Mouse (Mus musculus) forebrain, embryonic 15.5 days (tissue): ENCODE results near the gene Agmat. TPM values are rescaled to one million over a fixed set of nuclear protein-coding genes. Genes with fewer than 3 reads are reported as not detected.
A peak's percentile ranks its signal among the peaks of the same experiment; 100 is the strongest.

Source experiments
- ATAC-seq: fragments of 200-750 bp; cut with Nextera tagmentation; replicated peaks from 2 replicates; pipeline ENCODE4 v1.8.0; 2017; ENCODE audit warnings: mild to moderate bottlenecking, moderate TSS enrichment, moderate library complexity
- H3K27ac ChIP-seq: fragments of 300-500 bp; sonication (generic); replicated peaks from 2 replicates; pipeline ENCODE4 v1.5.1; 2015; ENCODE audit warnings: mild to moderate bottlenecking, inconsistent platforms
- H3K27me3 ChIP-seq: fragments of 300-500 bp; sonication (generic); 2 replicates; pipeline ENCODE4 v1.6.1; 2015; ENCODE audit warnings: inconsistent platforms
- H3K36me3 ChIP-seq: fragments of 300-500 bp; sonication (generic); 2 replicates; pipeline ENCODE4 v1.6.1; 2015; ENCODE audit warnings: mild to moderate bottlenecking, inconsistent platforms
- H3K4me1 ChIP-seq: fragments of 300-500 bp; sonication (generic); 2 replicates; pipeline ENCODE4 v1.6.1; 2015; ENCODE audit warnings: inconsistent platforms
- H3K4me2 ChIP-seq: fragments of 300-500 bp; sonication (generic); replicated peaks from 2 replicates; pipeline ENCODE4 v1.6.1; 2015; ENCODE audit warnings: mild to moderate bottlenecking, inconsistent platforms
- H3K4me3 ChIP-seq: fragments of 300-500 bp; sonication (generic); 2 replicates; pipeline ENCODE4 v1.5.1; 2015; ENCODE audit warnings: mild to moderate bottlenecking, inconsistent platforms
- H3K9ac ChIP-seq: fragments of 300-500 bp; sonication (generic); replicated peaks from 2 replicates; pipeline ENCODE4 v1.6.1; 2015; ENCODE audit warnings: mild to moderate bottlenecking, inconsistent platforms
- H3K9me3 ChIP-seq: fragments of 300-500 bp; sonication (generic); 2 replicates; pipeline ENCODE4 v1.6.1; 2016; ENCODE audit warnings: inconsistent platforms
- WGBS: fragments of 180-500 bp; shearing (Covaris S2); methylation state at CpG from one replicate; pipeline ENCODE4 v1.1.7; 2015; ENCODE audit warnings: mixed read lengths; 5-methylcytosine and 5-hydroxymethylcytosine counted together
- polyA plus RNA-seq: library from polyadenylated mRNA; unstranded; fragments of >200 nt; fragmentation: Nextera tagmentation; extraction: Ambion mirVana; gene quantifications from 2 replicates; pipeline ENCODE4 v1.2.1, GENCODE M21; 2015

The Agmat gene
- polyA plus RNA-seq, 1 experiment from 2014 or later = not detected

DNA sequence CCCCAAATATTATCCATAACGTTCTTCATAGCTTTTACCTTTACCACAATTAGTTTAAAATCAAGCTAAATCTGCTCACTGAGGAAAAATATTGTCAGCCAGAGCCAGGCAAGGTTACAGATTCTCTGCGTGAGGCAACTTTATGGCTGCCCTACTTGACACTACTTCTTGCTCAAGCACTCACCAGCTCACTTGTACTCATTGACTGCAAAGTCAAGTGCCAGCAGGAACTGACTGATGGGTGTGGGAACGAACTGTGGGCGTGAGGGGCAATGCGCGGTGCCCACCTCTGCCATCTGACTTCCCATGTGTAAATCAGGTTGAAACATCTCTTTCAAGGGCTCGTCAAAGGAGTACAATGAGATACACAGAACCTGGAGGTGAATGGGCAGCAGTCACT lies 41.0 kb downstream of the Agmat start:
- no peak overlapping the region for H3K4me2 ChIP-seq
- no peak overlapping the region for H3K4me3 ChIP-seq
- H3K9me3 ChIP-seq = no peaks in the 10 kb centered on the region
- no peaks in the 10 kb centered on the region for H3K27me3 ChIP-seq
- ATAC-seq = no peak
- H3K9ac ChIP-seq = no peak overlapping the region
- 95% methylated on average over 7 of the region's 7 CpGs for WGBS
- peaks cover 13% of the 10 kb centered on the region for H3K4me1 ChIP-seq
- no peak overlapping the region for H3K27ac ChIP-seq
- H3K36me3 ChIP-seq = peaks cover 29% of the 10 kb centered on the region

DNA sequence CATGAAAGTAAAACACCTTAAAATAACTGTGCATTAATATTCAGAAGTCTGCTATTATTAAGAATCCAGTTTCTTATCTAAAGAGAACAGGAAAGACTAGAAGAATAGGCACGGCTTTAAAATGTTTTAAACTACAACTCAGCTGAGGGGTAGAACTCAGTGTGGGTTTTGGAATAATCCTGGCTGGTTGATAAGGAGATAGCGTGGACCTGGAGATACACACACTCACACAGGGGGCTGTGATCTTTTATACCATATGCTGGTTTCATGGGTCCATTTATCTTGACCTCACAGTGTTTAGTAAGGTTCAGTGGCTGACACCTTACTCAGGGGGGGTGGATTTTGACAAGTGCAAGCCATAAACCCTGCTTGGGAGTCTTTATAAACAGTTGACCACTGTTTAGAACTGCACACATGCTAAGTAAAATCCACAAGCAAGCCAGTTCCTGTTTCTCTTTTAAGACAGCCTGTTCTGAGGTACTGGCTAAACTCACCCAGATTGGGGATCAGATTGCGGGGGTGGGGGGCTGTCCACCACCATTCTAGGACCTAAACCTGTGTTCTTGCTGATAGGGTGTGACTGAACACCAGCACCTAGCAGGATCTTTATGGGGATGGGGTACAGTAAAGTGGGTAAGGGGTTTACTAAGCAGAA lies 43.2 kb downstream of the Agmat start:
- Histone ChIP-seq H3K27me3 (no peaks in the 10 kb centered on the region), H3K4me3 (peak overlapping the region; percentile 91), H3K4me1 (peaks cover 23% of the 10 kb centered on the region), H3K36me3 (peaks cover 9% of the 10 kb centered on the region; the same call in 1 of the 2 replicates), H3K27ac (peak overlapping the region; percentile 75), H3K4me2 (peak overlapping the region; percentile 82), H3K9me3 (no peaks in the 10 kb centered on the region), H3K9ac (peak overlapping the region; percentile 95)
- 56% methylated on average over 3 of the region's 3 CpGs for WGBS
- 0 out of 2 replicates have a peak, but pooled peaks have one; percentile 1 for ATAC-seq

DNA sequence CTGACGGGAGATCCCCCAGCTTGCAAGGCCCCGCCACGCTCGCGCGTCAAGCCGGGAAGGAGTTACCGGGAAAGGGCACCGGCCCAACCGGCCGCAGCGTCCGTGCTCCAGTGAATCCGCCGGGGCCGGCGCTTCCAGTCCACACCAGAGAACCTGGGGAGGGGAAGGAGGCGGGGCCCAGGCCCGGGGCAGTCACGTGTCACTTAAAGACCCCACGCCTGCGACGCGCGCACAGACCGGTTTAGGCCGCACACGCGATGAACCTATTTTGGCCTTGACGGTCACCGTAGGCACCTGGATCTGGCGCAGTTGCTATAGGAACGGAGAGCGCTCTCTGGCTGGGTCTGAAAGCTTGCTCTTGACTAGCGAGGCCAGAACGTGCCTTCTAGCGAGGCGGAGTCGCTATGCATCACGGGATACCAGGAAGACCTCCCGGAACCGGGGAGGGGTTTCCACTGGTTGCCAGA lies 44.1 kb downstream of the Agmat start, which contains the start of gene Dnajc16:
Gene Dnajc16, minus strand, starts transcription at position 408 of the 467 bp plus-strand sequence.
- Histone ChIP-seq H3K36me3 (peaks cover 2% of the 10 kb centered on the region; the same call in 1 of the 2 replicates), H3K27ac (peak within 1 kb of the TSS; percentile 75), H3K4me1 (peaks cover 31% of the 10 kb centered on the region), H3K9ac (peak within 1 kb of the TSS; percentile 95), H3K9me3 (no peaks in the 10 kb centered on the region), H3K4me3 (peak within 1 kb of the TSS; percentile 91), H3K27me3 (no peaks in the 10 kb centered on the region), H3K4me2 (peak within 1 kb of the TSS; percentile 82)
- WGBS = under 1% methylated on average over 42 of the region's 42 CpGs
- ATAC-seq = peak; percentile 90

DNA sequence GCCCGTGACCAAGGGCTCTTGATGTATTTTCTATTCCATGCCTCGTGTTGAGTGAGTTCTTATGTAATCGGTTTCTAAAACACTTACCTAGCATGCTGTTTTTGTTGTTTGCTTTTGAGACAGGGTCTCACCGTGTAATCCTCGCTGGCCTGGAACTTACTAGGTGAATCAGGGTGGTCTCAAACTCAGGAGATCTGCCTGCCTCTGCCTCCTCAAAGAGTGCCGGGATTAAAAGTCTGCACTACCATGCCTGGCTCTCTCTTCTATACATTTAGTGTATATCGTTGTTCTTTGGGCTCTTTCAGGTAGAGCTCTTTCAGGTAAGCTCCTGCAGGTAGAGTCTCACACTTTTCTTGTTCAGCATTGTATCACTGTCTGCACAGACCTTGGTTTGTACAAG lies 45.0 kb downstream of the Agmat start:
- no peak overlapping the region for H3K4me3 ChIP-seq
- peaks cover 32% of the 10 kb centered on the region for H3K4me1 ChIP-seq
- no peak for ATAC-seq
- no peak overlapping the region for H3K27ac ChIP-seq
- H3K36me3 ChIP-seq = no peaks in the 10 kb centered on the region; the same call in 1 of the 2 replicates
- H3K9ac ChIP-seq = no peak overlapping the region
- no peaks in the 10 kb centered on the region for H3K27me3 ChIP-seq
- WGBS = 92% methylated on average over 7 of the region's 7 CpGs
- no peak overlapping the region for H3K4me2 ChIP-seq
- no peaks in the 10 kb centered on the region for H3K9me3 ChIP-seq

DNA sequence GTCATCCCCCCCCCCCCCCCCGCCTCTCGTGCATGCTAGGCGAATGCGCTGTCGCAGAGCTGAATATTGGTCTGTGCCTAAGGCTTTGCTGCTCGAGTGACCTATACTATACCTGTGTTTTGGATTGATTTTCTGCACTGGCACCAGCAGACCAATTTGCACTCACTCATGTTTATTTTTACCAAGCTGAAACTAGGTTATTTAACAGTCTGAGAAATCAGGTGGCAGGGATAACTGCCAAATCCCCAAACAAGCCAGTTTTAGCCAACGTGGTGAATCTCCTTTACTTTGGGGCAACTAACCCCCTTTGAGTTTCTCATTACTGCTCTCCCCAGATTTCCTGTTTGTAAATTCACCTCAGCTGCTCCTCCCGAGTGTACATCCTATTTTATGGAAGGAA lies 45.5 kb downstream of the Agmat start:
- peaks cover 32% of the 10 kb centered on the region for H3K4me1 ChIP-seq
- 91% methylated on average over 8 of the region's 8 CpGs for WGBS
- H3K27ac ChIP-seq = no peak overlapping the region
- no peak overlapping the region for H3K4me3 ChIP-seq
- ATAC-seq = no peak
- no peaks in the 10 kb centered on the region; the same call in 1 of the 2 replicates for H3K36me3 ChIP-seq
- no peaks in the 10 kb centered on the region for H3K9me3 ChIP-seq
- H3K9ac ChIP-seq = no peak overlapping the region
- H3K4me2 ChIP-seq = no peak overlapping the region
- no peaks in the 10 kb centered on the region for H3K27me3 ChIP-seq

DNA sequence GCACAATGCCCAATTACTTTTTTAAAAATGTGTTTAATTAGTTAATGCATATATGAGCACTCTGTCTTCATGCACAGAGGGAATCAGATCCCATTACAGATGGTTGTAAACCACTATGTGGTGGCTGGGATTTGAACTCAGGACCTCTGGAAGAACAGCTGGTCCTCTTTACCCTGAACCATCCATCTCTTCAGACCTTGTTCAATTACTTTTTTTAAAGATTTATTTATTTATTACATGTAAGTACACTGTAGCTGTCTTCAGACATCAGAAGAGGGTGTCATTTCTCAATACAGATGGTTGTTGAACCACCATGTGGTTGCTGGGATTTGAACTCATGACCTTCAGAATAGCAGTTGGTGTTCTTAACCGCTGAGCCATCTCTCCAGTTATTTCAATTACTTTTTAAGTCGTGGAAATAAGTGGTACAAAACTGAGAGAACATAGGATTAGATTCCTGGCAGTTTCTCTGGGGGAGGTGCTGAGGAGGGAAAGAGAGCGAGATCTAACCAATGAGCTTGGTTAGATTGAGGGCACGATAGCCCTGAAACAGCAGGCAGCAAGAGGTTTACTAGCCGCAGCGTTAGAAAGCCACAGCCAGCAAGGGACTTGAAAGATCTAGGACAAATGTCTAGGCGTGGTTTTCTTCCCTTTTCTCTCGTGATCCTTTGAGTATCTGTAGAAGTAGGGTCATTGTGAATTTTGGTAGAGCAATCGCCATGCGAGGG lies 46.2 kb downstream of the Agmat start:
- Histone ChIP-seq H3K9ac (peak overlapping the region; percentile 72), H3K27ac (peak overlapping the region; percentile 93), H3K4me1 (peaks cover 32% of the 10 kb centered on the region), H3K4me3 (peak overlapping the region; percentile 91), H3K27me3 (no peaks in the 10 kb centered on the region), H3K36me3 (peaks cover 4% of the 10 kb centered on the region; the same call in 1 of the 2 replicates), H3K4me2 (peak overlapping the region; percentile 48), H3K9me3 (no peaks in the 10 kb centered on the region)
- ATAC-seq = no peak
- WGBS = 8% methylated on average over 10 of the region's 10 CpGs

DNA sequence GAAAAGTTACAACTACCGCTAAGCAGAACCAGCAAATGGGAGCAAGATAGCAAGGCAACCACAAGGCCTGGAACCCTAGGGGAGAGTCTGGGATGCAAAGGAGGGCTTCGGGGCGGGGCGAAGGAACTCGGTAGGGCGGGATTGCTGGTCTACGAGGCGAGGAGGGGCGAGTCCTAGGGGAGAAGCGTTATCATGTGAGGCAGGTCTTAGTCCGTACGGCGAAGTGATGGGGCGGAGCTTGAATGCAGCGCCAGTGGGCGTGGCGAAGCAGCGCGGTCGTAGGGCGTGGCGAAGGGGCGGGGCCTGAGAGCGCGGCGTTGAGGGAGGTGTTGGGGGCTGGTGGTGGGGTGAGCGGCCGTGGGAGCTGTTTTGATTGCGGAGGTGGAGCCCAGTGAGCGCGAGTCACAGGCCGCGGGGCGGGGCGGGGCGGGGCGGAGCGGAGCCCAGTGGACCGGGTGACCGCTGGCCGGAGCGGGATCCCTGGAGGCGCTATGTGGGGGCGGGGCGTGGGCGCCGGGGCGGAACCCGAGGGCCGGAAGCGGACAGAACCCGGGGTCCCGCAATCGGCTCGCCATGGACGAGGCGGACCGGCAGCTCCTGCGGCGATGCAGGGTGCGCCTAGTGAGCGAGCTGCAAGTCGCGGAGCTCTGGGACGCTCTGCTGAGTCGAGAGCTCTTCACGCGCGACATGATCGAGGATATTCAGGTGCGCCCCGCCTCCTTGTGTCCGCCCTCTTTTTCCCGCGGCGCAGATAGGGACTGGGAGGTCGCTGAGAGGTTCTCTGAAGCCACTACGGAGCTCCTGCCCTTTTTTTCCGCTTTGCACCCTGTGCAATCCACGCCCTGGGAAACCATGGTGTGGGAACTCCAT lies 47.0 kb downstream of the Agmat start, which contains the start of gene Casp9:
Gene Casp9, plus strand, starts transcription at position 331 of the 870 bp plus-strand sequence.
- Histone ChIP-seq H3K4me1 (peaks cover 32% of the 10 kb centered on the region), H3K36me3 (peaks cover 5% of the 10 kb centered on the region; the same call in 1 of the 2 replicates), H3K4me2 (peak within 1 kb of the TSS; percentile 48), H3K9ac (peak within 1 kb of the TSS; percentile 72), H3K27me3 (no peaks in the 10 kb centered on the region), H3K9me3 (no peaks in the 10 kb centered on the region), H3K4me3 (peak within 1 kb of the TSS; percentile 91), H3K27ac (peak within 1 kb of the TSS; percentile 93)
- peak; percentile 75 for ATAC-seq
- WGBS = under 1% methylated on average over 64 of the region's 80 CpGs

DNA sequence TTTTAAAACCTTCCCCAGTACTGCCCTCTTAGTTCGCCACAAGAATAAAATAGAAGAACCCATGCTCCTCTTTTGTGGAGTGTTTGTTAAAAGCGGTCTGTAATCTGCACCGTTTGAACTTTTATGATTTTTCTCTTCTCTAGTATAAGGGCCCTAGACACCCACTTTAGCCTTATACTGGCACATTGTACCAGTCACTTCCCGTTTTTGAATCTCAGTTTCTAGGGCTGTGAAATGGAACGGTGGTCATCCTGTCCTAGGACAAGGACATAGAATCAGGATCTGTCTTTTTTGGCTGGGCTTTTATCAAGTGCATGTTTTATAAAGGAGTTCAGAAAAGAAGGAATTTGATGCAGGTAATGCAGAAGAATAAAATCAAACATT lies 47.7 kb downstream of the Agmat start:
- Histone ChIP-seq H3K27me3 (no peaks in the 10 kb centered on the region), H3K4me3 (peak overlapping the region; percentile 91), H3K27ac (peak overlapping the region; percentile 93), H3K4me2 (peak overlapping the region; percentile 48), H3K9ac (peak overlapping the region; percentile 72), H3K9me3 (no peaks in the 10 kb centered on the region), H3K36me3 (peaks cover 5% of the 10 kb centered on the region; the same call in 1 of the 2 replicates), H3K4me1 (peaks cover 30% of the 10 kb centered on the region)
- WGBS = 15% methylated on average over 5 of the region's 5 CpGs
- ATAC-seq = no peak

DNA sequence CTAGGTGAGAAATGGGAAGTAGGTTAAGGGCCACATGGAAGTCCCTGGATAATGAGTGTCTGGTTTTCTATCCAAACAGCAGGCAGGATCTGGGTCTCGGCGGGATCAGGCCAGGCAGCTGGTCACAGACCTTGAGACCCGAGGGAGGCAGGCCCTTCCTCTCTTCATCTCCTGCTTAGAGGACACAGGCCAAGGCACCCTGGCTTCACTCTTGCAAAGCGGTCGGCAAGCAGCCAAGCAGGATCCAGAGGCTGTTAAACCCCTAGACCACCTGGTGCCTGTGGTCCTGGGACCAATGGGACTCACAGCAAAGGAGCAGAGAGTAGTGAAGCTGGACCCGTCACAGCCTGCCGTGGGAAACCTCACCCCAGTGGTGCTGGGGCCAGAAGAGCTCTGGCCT lies 49.9 kb downstream of the Agmat start:
- Histone ChIP-seq H3K27me3 (no peaks in the 10 kb centered on the region), H3K36me3 (peaks cover 5% of the 10 kb centered on the region; the same call in 1 of the 2 replicates), H3K9me3 (no peaks in the 10 kb centered on the region), H3K4me2 (no peak overlapping the region), H3K27ac (no peak overlapping the region), H3K4me1 (peaks cover 19% of the 10 kb centered on the region), H3K4me3 (no peak overlapping the region), H3K9ac (no peak overlapping the region)
- WGBS = 86% methylated on average over 7 of the region's 7 CpGs
- no peak for ATAC-seq

DNA sequence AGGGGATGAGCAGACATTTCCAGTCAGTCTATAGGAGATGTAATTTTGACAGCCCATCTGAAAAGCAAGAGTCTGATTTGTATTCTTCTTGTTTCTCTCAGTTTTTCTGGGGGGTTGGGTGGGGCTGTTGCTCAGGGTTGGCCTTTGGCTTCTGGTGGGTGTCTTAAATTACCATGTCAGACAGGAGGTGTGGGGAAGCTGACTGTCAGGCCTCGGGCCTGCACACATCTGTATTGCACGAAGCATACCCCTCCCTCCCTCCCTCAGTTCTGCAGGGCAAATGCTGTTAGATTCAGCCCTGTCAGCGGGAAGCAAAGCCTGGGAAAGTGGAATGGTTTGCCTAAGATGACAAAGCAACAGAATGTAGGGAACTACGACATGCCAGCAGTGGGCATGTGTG lies 50.5 kb downstream of the Agmat start:
- no peaks in the 10 kb centered on the region for H3K27me3 ChIP-seq
- no peaks in the 10 kb centered on the region for H3K9me3 ChIP-seq
- WGBS = 89% methylated on average over 4 of the region's 4 CpGs
- H3K27ac ChIP-seq = no peak overlapping the region
- H3K4me3 ChIP-seq = no peak overlapping the region
- no peak overlapping the region for H3K4me2 ChIP-seq
- ATAC-seq = no peak
- no peak overlapping the region for H3K9ac ChIP-seq
- peaks cover 5% of the 10 kb centered on the region; the same call in 1 of the 2 replicates for H3K36me3 ChIP-seq
- H3K4me1 ChIP-seq = peaks cover 19% of the 10 kb centered on the region

DNA sequence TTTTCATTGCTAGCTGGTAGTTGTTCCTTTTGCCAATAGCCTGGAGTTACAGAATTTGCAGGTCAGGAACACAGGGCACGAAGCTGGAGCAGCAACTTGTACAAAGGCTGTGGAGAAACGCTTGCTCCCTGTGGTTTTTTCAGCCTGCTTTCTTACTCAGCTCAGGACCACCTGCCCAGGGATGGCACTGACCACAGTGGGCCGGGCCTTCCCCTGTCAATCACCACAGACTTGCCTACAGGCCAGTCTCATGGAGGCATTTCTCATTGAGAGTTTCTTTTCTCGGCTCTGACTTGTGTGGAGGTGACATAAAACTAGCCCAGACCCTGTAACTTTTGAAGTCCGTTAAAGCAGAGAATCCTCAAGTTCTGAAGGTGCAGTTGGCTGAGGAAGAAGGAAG lies 51.1 kb downstream of the Agmat start:
- H3K36me3 ChIP-seq = peaks cover 5% of the 10 kb centered on the region; the same call in 1 of the 2 replicates
- no peak overlapping the region for H3K4me3 ChIP-seq
- no peaks in the 10 kb centered on the region for H3K9me3 ChIP-seq
- no peak overlapping the region for H3K4me2 ChIP-seq
- WGBS = 92% methylated on average over 5 of the region's 5 CpGs
- ATAC-seq = no peak
- H3K27me3 ChIP-seq = no peaks in the 10 kb centered on the region
- H3K4me1 ChIP-seq = peaks cover 19% of the 10 kb centered on the region
- no peak overlapping the region for H3K9ac ChIP-seq
- no peak overlapping the region for H3K27ac ChIP-seq
